Mouse (Mus musculus): ENCODE data around the gene Tbc1d17. TPM values are rescaled to one million over a fixed set of nuclear protein-coding genes. Genes with fewer than 3 reads are reported as not detected.

Gene Tbc1d17
- polyA plus RNA-seq (2012; rRNA removed; ENCODE audit: low replicate concordance), result 67.0 and 80.1 TPM in 2 replicates

DNA sequence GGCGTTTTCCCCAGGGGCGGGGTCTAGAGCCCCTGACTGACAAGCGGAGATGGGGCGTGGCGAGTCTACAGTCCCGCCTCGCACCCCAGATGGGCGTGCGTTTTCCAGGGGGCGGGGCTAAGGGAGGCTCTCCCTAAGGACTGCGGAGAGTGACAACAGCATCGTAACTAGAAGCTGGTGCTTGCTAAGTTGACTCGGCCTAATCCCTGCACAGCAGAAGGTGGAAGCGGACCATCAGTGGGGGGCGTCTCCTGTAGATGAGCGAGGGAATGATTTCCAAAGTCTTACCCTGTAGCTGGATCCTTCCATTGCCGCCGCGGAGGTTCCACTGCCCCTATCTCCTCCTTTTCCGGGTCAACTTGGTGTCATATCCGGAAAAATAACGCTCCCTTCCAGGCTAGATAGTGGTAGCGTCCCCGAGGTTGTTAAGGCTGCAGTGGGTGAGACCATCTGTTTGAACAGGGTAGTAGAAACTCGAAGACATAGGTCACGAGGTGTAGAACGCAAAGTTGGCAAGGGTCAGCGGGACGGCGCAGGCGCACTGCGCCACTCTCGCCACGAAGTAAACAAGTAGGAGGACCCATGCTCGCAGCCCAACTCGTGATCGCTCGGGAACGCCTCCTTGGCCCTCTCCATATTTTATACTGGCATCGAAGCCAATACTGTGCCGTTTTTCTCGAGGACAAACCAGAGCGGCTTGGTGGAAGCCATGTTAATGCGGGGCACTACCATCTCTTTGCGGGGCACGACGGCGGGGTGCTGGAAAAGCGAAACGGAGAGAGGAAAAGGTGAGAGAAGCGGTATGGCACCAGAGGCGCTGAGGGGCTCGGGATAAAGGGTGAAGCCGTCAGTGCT lies at the start of gene Tbc1d17, which contains the start of gene Akt1s1:
Gene Tbc1d17 (minus strand): TSS at position 519 of the 855 bp plus-strand sequence.
Gene Akt1s1 (plus strand): TSS at position 431 of the 855 bp plus-strand sequence.

DNA sequence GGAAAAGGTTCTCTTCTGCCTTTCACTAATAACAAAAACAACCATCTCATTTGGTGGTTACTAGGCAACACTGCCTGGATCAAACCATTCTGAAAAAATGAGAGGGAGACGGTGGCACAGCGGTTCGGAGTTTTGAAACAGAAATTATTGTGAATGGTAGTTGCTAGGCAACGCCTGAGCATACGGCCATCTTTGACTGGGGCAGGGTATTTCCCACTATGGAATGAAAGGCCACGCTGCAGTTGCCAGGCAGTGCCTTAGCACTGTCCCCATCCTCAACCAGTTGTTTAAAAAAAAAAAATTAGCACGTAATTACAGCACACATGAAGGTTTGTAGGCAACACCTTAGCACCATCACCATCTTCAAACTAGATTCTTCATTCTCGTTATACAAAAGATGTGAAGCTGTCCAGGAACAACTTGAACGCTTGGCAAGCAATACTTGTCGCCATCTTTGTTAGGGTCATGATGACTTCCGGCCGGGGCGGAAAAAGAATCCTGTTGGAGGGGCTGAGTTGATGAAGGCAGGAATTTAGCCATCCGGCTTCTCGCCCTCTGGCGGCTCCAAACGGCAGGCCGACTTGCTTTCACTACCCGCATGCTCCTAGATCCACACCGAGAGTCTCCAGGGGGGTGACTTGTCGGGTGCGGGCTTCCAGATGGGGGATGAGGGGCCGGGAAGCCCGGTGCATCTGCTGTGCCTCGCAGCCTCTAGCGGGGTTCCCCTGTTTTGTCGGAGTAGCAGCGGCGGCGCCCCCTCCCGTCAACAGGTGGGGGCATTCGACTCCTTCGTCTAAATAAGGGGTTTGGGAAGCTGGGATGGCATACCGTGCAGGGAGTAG lies 46.9 kb upstream of the Tbc1d17 start, which contains the start of gene Fuz:
Gene Fuz (plus strand): TSS at position 487 of the 842 bp plus-strand sequence.

DNA sequence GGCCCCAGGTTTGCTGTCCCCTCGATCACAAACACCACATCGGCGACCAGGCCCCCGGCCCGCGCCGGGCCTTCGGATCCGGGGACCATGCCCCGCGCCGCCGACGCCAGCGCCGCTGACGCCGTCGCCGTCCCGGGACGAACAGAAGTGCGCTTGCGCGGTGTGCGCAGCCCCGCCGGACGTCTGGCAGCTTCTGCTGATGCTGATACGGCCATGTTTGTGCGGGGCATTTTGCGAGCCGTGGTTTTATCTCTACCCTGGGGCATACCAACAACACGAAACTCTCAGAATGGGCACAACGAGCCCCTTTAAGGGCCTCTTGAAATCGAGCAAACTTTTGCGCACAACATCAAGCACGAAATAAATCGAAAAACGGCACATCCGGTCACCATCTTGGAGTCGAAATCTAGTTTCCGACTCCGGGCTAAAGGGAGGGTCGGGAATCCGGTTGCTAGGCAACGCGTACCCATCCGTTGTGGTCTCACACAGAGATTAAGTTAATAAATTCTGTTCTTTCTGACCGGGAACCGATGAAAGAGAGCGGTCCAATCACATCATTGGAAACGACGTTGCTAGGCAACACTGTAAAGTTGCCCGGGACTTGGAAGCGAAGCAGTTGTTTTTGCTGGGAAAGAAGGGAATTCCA lies 43.5 kb upstream of the Tbc1d17 start, which contains the start of gene Med25:
Gene Med25 (minus strand): TSS at position 437 of the 646 bp plus-strand sequence.

DNA sequence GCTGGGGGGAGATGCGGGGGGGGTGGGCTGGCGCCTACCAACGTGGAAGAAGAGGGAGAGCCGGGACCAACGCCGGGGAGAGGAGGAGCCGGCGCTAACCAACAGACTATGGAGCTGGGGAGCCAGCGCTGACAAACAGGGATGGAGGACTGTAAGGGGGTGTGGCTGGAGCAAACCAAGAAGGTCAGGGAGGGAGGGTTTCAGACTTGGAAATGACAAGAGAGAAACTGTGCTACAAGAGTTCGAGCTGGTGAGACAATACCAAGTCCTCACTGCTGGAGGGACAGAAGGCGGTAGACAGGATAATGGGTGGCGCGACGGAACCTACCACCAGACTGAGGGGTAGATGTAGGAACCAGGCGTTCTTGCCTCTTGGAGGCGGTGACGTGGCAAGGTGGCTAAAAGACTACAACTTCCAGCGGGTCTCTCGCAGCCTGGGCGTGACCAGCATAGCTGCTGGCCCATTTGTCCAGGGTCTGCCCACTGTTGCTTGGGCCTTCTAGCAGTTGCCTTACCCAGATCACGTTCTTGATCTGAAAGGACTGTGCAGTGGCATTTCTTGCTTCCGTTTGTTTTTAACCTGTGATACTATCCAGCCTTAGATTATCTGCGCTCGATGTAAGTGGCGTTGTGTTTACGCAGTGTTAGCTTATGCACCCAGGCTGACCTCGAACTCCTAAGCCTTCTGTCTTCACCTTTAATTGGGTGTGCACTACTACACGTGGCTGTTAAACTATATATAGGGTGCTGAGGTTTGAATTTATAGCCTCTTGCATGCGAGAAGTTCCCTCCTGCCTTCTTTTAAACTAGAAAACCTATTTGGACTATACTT lies 21.0 kb upstream of the Tbc1d17 start, which contains the start of gene Ptov1:
Gene Ptov1 (minus strand): TSS at position 92 of the 832 bp plus-strand sequence.

DNA sequence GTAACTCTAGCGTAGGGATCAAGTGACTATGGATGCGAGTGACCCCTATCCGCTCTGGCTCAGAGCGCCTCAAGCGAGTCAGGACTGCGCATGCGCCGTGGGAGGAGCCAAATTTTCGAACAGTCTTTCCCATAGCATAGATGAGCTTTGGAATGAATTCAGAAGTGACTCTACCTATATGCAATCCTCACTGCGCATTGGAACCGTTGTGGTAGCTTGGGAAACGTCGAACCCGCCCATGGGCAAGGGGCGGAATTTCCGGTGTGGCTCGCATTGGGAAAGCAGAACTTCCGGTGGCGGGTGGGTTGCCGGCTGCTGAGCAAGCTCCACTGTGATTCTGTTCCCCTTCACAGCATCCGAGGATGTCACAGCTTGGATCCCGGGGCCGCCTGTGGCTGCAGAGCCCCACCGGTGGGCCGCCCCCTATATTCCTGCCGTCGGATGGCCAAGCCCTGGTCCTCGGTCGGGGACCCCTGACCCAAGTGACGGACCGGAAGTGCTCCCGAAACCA lies 8.2 kb upstream of the Tbc1d17 start, which contains the start of gene Pnkp:
Gene Pnkp (plus strand): TSS at position 98 of the 511 bp plus-strand sequence.

DNA sequence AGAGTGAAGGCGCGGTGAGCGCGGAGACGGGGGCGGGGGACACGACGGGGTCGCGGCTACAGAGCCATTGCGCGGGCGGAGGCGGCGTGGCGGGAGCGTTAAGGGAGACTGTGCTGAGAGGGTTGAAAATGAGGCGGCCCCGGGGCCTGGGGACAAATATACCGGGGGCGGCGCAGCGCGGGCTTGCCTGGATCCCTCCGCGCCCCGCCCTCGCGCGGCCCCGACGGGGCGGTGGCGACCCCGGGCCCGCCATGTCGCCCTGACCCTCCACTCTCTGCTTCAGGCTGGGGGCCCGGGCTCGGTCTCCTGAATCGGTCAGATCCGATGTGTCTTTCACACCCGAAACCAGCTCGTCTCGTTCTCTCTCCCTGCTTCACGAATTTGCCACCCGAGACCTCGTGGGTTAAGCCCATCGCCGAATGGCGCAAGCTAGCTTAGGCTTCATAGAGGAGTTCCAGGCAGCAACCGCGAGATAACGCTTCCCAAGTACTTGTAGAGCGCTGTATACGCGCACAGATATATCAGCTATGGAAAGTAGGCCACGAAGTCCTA lies 32.3 kb downstream of the Tbc1d17 start, which contains the start of gene Atf5:
Gene Atf5 (minus strand): TSS at position 189 of the 552 bp plus-strand sequence.

DNA sequence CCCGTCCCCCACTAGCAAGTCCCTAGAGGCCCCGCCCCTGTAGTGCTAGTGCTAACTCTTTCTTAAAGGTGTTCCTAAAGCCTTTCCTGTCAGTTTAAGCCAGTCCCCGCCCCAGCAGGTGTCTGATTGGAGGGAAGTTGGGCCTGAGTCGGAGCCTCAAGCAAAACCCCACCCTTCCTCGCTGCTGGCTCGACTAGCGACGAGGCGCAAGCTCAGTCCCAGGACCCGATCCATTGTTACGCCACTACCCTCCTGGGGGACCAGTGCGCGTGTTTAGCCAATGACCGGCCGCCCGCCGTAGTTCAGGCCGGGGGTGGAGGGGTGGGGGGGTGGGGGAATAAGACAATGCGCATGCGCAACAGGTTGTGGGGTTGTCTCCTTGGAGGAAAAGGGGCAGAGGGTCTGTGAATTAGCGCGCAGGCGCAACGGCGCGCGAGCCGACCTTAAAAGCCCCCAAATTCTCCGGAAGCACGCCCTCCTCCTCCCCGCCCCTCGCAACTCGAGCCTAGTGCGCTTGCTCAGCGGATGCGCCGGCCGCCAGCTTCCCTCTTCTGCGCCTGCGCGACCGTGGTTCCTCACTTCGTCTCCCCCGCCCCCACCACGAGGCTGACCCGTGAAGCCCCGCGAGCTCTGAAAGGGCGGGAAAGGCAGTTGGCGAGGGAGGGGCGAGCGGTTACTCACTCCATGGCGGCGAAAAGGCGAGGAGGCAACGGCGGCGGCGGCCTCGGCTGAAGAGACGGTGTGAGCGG lies 33.0 kb downstream of the Tbc1d17 start, which contains the start of the genes Nup62 and Il4i1:
Gene Nup62 (plus strand): TSS at position 368 of the 749 bp plus-strand sequence.
Gene Il4i1 (plus strand): TSS at position 667 of the 749 bp plus-strand sequence.

Other genes starting within 250 kb of the Tbc1d17 start
- 132 and 290 TPM in 2 replicates for gene Myh14, start 178.2 kb downstream of the Tbc1d17 start, polyA plus RNA-seq (2012; rRNA removed; ENCODE audit: low replicate concordance)
- not detected in 2 replicates for gene Izumo2, start 140.3 kb downstream of the Tbc1d17 start, polyA plus RNA-seq (2012; rRNA removed; ENCODE audit: low replicate concordance)
- 49.7 and 62.2 TPM in 2 replicates for gene Vrk3, start 100.7 kb downstream of the Tbc1d17 start, polyA plus RNA-seq (2012; rRNA removed; ENCODE audit: low replicate concordance)
- gene Zfp473, start 98.0 kb downstream of the Tbc1d17 start, polyA plus RNA-seq (2012; rRNA removed; ENCODE audit: low replicate concordance), result 0.06 and 0.13 TPM in 2 replicates
- gene Nup62, start 33.0 kb downstream of the Tbc1d17 start, polyA plus RNA-seq (2012; rRNA removed; ENCODE audit: low replicate concordance), result 45.1 and 62.8 TPM in 2 replicates
- gene Il4i1, start 32.7 kb downstream of the Tbc1d17 start, polyA plus RNA-seq (2012; rRNA removed; ENCODE audit: low replicate concordance), result 2.2 and 6.3 TPM in 2 replicates
- 132 and 137 TPM in 2 replicates for gene Atf5, start 32.4 kb downstream of the Tbc1d17 start, polyA plus RNA-seq (2012; rRNA removed; ENCODE audit: low replicate concordance)
- 248 and 535 TPM in 2 replicates for gene Akt1s1, start 88 bp downstream of the Tbc1d17 start, polyA plus RNA-seq (2012; rRNA removed; ENCODE audit: low replicate concordance)
- gene Pnkp, start 8.1 kb upstream of the Tbc1d17 start, polyA plus RNA-seq (2012; rRNA removed; ENCODE audit: low replicate concordance), result 50.8 and 86.4 TPM in 2 replicates
- gene Ptov1, start 20.7 kb upstream of the Tbc1d17 start, polyA plus RNA-seq (2012; rRNA removed; ENCODE audit: low replicate concordance), result 116 and 164 TPM in 2 replicates
- gene Med25, start 43.6 kb upstream of the Tbc1d17 start, polyA plus RNA-seq (2012; rRNA removed; ENCODE audit: low replicate concordance), result 280 and 331 TPM in 2 replicates
- 34.2 and 46.4 TPM in 2 replicates for gene Fuz, start 47.0 kb upstream of the Tbc1d17 start, polyA plus RNA-seq (2012; rRNA removed; ENCODE audit: low replicate concordance)
- 76.5 and 82.3 TPM in 2 replicates for gene Ap2a1, start 80.4 kb upstream of the Tbc1d17 start, polyA plus RNA-seq (2012; rRNA removed; ENCODE audit: low replicate concordance)
- 0.49 TPM in 1 of 2 replicates, not detected in the other for gene Tsks, start 94.1 kb upstream of the Tbc1d17 start, polyA plus RNA-seq (2012; rRNA removed; ENCODE audit: low replicate concordance)
- 6.7 and 11.1 TPM in 2 replicates for gene Cpt1c, start 125.8 kb upstream of the Tbc1d17 start, polyA plus RNA-seq (2012; rRNA removed; ENCODE audit: low replicate concordance)
- 45.6 and 61.7 TPM in 2 replicates for gene Prmt1, start 137.5 kb upstream of the Tbc1d17 start, polyA plus RNA-seq (2012; rRNA removed; ENCODE audit: low replicate concordance)
- gene Irf3, start 148.6 kb upstream of the Tbc1d17 start, polyA plus RNA-seq (2012; rRNA removed; ENCODE audit: low replicate concordance), result 70.7 and 84.2 TPM in 2 replicates
- gene Bcl2l12, start 149.6 kb upstream of the Tbc1d17 start, polyA plus RNA-seq (2012; rRNA removed; ENCODE audit: low replicate concordance), result 26.3 and 28.8 TPM in 2 replicates
- gene Scaf1, start 167.3 kb upstream of the Tbc1d17 start, polyA plus RNA-seq (2012; rRNA removed; ENCODE audit: low replicate concordance), result 59.7 and 64.8 TPM in 2 replicates
- 76.8 and 77.3 TPM in 2 replicates for gene Rras, start 168.9 kb upstream of the Tbc1d17 start, polyA plus RNA-seq (2012; rRNA removed; ENCODE audit: low replicate concordance)
- 8.5 and 9.7 TPM in 2 replicates for gene Prr12, start 203.8 kb upstream of the Tbc1d17 start, polyA plus RNA-seq (2012; rRNA removed; ENCODE audit: low replicate concordance)
- 47.3 and 54.0 TPM in 2 replicates for gene Nosip, start 213.3 kb upstream of the Tbc1d17 start, polyA plus RNA-seq (2012; rRNA removed; ENCODE audit: low replicate concordance)
- gene Prrg2, start 213.6 kb upstream of the Tbc1d17 start, polyA plus RNA-seq (2012; rRNA removed; ENCODE audit: low replicate concordance), result 145 and 313 TPM in 2 replicates
- gene Rcn3, start 243.1 kb upstream of the Tbc1d17 start, polyA plus RNA-seq (2012; rRNA removed; ENCODE audit: low replicate concordance), result 42.1 and 62.3 TPM in 2 replicates